11 mouse cellular contexts compared by ENCODE assay signal in the genomic region with DNA sequence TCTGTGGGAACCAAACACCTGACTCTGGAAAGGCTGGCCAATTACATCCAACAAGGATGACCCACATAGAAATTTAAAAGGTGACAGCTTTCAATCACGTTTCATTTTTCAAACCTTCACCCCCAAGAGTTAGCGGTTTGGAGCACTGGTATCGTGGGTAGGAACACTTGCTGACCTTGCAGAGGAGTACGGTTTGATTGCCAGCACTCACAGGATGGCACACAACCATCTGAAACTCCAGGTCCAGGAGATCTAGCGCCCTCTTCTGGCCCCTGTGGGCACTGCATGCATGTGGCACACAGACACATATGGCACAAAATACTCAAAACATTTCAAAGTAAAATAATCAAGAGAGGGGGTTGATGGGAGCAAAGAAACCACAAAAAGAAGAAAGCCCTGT. TPM values are rescaled to one million over a fixed set of nuclear protein-coding genes. Genes with fewer than 3 reads are reported as not detected.
A peak's percentile ranks its signal among the peaks of the same experiment; 100 is the strongest.
DNase-seq lines count a peak whose midpoint lies in the region; ATAC-seq and TF ChIP-seq lines count a peak whose summit lies in the region.
"Had no signal": no experiment of that assay in that cellular context is flagged by ENCODE, and none has a peak within 500 bp of the region (broad histone marks: within the 10 kb centered on the region; RNA-seq: fewer than 3 reads in every experiment).

No protein-coding gene starts in this region.

- TF ChIP-seq EP300 in heart, postnatal 0 days (IDR thresholded peaks at IDR 0.05; ENCODE audit: low read depth), result no peak

- H3K36me3 ChIP-seq in heart, postnatal 0 days (replicated peaks; ENCODE audit: control insufficient read depth, insufficient read depth, low read length), result no peaks in the 10 kb centered on the region
- H3K36me3 ChIP-seq in heart, embryonic 10.5 days, result no peaks in the 10 kb centered on the region
- no peaks in the 10 kb centered on the region for H3K36me3 ChIP-seq in thymus, adult 2 months (ENCODE audit: control insufficient read depth, insufficient read depth, low read length)
- peaks cover under 1% of the 10 kb centered on the region; the same call in 1 of the 2 replicates for H3K36me3 ChIP-seq in kidney, embryonic 15.5 days
- H3K36me3 ChIP-seq: forebrain, embryonic 10.5 days; lung, embryonic 15.5 days had no signal

- DNase-seq in heart, postnatal 0 days (ENCODE audit: low spot score), result no peak
- no peak for DNase-seq in heart, embryonic 10.5 days (ENCODE audit: low spot score)
- peak; percentile 38 for DNase-seq in thymus, adult 2 months
- no peak for DNase-seq in thymus, adult 18-20 months
- peak; percentile 20 for DNase-seq in lung, postnatal 14 days
- DNase-seq in MN1 (ENCODE audit: low spot score), result no peak

- no peak for ATAC-seq in heart, postnatal 0 days (ENCODE audit: insufficient read depth, low read depth)
- ATAC-seq in granulocyte monocyte progenitor cell, adult 5-6 weeks (replicated peaks; ENCODE audit: poor library complexity, severe bottlenecking), result no peak
- ATAC-seq in kidney, embryonic 15.5 days (replicated peaks; ENCODE audit: low FRiP score), result no peak
- ATAC-seq: inflammation-experienced regulatory T-cells, adult 6 months had no signal

- no peak overlapping the region for H3K9ac ChIP-seq in heart, postnatal 0 days (replicated peaks; ENCODE audit: low read depth, low read length)
- H3K9ac ChIP-seq in kidney, embryonic 15.5 days, result no peak overlapping the region
- H3K9ac ChIP-seq: lung, embryonic 15.5 days had no signal

- no peak for TF ChIP-seq POLR2A in thymus, adult 2 months (IDR thresholded peaks at IDR 0.05; ENCODE audit: control insufficient read depth, extremely low read depth, insufficient read depth, low read length, poor library complexity)

- H3K4me3 ChIP-seq in heart, postnatal 0 days (ENCODE audit: low read depth, low read length), result no peak overlapping the region
- H3K4me3 ChIP-seq in heart, embryonic 10.5 days, result no peak overlapping the region
- H3K4me3 ChIP-seq in thymus, adult 2 months (ENCODE audit: control insufficient read depth, insufficient read depth, low read length), result no peak overlapping the region
- H3K4me3 ChIP-seq in kidney, embryonic 15.5 days (replicated peaks), result no peak overlapping the region
- H3K4me3 ChIP-seq: forebrain, embryonic 10.5 days; lung, embryonic 15.5 days had no signal

- TF ChIP-seq CTCF in heart, postnatal 0 days (IDR thresholded peaks at IDR 0.05; ENCODE audit: low read depth), result peak; percentile 10; the same call in 1 of the 2 replicates
- peak; percentile 69; the same call in 1 of the 2 replicates for TF ChIP-seq CTCF in thymus, adult 2 months (IDR thresholded peaks at IDR 0.05; ENCODE audit: borderline replicate concordance, control insufficient read depth, extremely low read depth, insufficient read depth, low read length, poor library complexity)

- no peaks in the 10 kb centered on the region for H3K27me3 ChIP-seq in heart, postnatal 0 days (ENCODE audit: control insufficient read depth, insufficient read depth, low read length)
- no peaks in the 10 kb centered on the region for H3K27me3 ChIP-seq in heart, embryonic 10.5 days (ENCODE audit: insufficient read depth, poor library complexity, severe bottlenecking)
- H3K27me3 ChIP-seq in thymus, adult 2 months (ENCODE audit: control insufficient read depth, insufficient read depth, low read length), result no peaks in the 10 kb centered on the region
- no peaks in the 10 kb centered on the region for H3K27me3 ChIP-seq in kidney, embryonic 15.5 days
- H3K27me3 ChIP-seq: lung, embryonic 15.5 days had no signal

- H3K27ac ChIP-seq in heart, postnatal 0 days (ENCODE audit: low read depth), result no peak overlapping the region
- H3K27ac ChIP-seq in heart, embryonic 10.5 days, result no peak overlapping the region
- H3K27ac ChIP-seq in thymus, adult 2 months (ENCODE audit: control insufficient read depth, insufficient read depth, low read length), result no peak overlapping the region
- no peak overlapping the region for H3K27ac ChIP-seq in kidney, embryonic 15.5 days
- H3K27ac ChIP-seq: forebrain, embryonic 10.5 days; lung, embryonic 15.5 days had no signal

- no peak overlapping the region for H3K4me2 ChIP-seq in heart, postnatal 0 days (ENCODE audit: low read depth, low read length)
- no peak overlapping the region for H3K4me2 ChIP-seq in kidney, embryonic 15.5 days
- H3K4me2 ChIP-seq: lung, embryonic 15.5 days had no signal

- 57% methylated on average over 5 of the region's 5 CpGs for WGBS in heart, postnatal 0 days
- WGBS in heart, embryonic 10.5 days, result 49% methylated on average over 5 of the region's 5 CpGs
- WGBS in thymus, adult 2 months, result 76% methylated on average over 5 of the region's 5 CpGs
- 60% methylated on average over 5 of the region's 5 CpGs for WGBS in kidney, embryonic 15.5 days

- H3K9me3 ChIP-seq in heart, postnatal 0 days (replicated peaks; ENCODE audit: control insufficient read depth, low read length), result no peaks in the 10 kb centered on the region
- H3K9me3 ChIP-seq in heart, embryonic 10.5 days, result no peaks in the 10 kb centered on the region
- no peaks in the 10 kb centered on the region for H3K9me3 ChIP-seq in kidney, embryonic 15.5 days (replicated peaks)
- H3K9me3 ChIP-seq: forebrain, embryonic 10.5 days; lung, embryonic 15.5 days had no signal

- no peaks in the 10 kb centered on the region; the same call in 1 of the 2 replicates for H3K4me1 ChIP-seq in heart, postnatal 0 days (ENCODE audit: control insufficient read depth, insufficient read depth)
- peaks cover 6% of the 10 kb centered on the region; the same call in 1 of the 2 replicates for H3K4me1 ChIP-seq in heart, embryonic 10.5 days
- 0 out of 2 replicates have a peak, but pooled peaks cover 9% of the 10 kb centered on the region for H3K4me1 ChIP-seq in thymus, adult 2 months (replicated peaks; ENCODE audit: control insufficient read depth, insufficient read depth, low read length)
- peaks cover 13% of the 10 kb centered on the region; the same call in 1 of the 2 replicates for H3K4me1 ChIP-seq in kidney, embryonic 15.5 days
- H3K4me1 ChIP-seq: lung, embryonic 15.5 days had no signal

RNA-seq across cellular contexts. Expression of a gene that starts 3.8 kb away (rescaled TPM):
- total RNA-seq in heart, postnatal 0 days (2014; rRNA removed; ENCODE audit: low replicate concordance), result 4.5 and 5.1 TPM in 2 replicates
- 4.3 and 5.4 TPM in 2 replicates for polyA plus RNA-seq in heart, postnatal 0 days (2015; fragmentation: Nextera tagmentation; extraction: Ambion mirVana)
- 10.3 and 11.0 TPM in 2 replicates for polyA plus RNA-seq in heart, embryonic 10.5 days (2016; fragmentation: Nextera tagmentation; extraction: Ambion mirVana)
- 4.7 and 5.9 TPM in 2 replicates for polyA plus RNA-seq in thymus, adult 2 months (2012; rRNA removed)
- 14.3 and 19.1 TPM in 2 replicates for total RNA-seq in granulocyte monocyte progenitor cell, adult 5-6 weeks (2014; fragmentation: Nextera tagmentation)
- total RNA-seq in granulocyte monocyte progenitor cell, adult 5-6 weeks (2017), result 8.4 and 8.7 TPM in 2 replicates
- polyA plus RNA-seq in kidney, embryonic 15.5 days (2015; fragmentation: Nextera tagmentation; extraction: Ambion mirVana), result 18.0 and 18.3 TPM in 2 replicates

RNA-seq across cellular contexts. Expression of a gene that starts 10.4 kb away (rescaled TPM):
- 0.08 and 1.3 TPM in 2 replicates for total RNA-seq in heart, postnatal 0 days (2014; rRNA removed; ENCODE audit: low replicate concordance)
- 0.79 and 1.3 TPM in 2 replicates for polyA plus RNA-seq in heart, postnatal 0 days (2015; fragmentation: Nextera tagmentation; extraction: Ambion mirVana)
- 0.98 and 1.00 TPM in 2 replicates for polyA plus RNA-seq in heart, embryonic 10.5 days (2016; fragmentation: Nextera tagmentation; extraction: Ambion mirVana)
- 14.3 and 18.2 TPM in 2 replicates for polyA plus RNA-seq in thymus, adult 2 months (2012; rRNA removed)
- total RNA-seq in granulocyte monocyte progenitor cell, adult 5-6 weeks (2014; fragmentation: Nextera tagmentation), result 12.2 and 21.1 TPM in 2 replicates
- 2.5 and 2.9 TPM in 2 replicates for total RNA-seq in granulocyte monocyte progenitor cell, adult 5-6 weeks (2017)
- polyA plus RNA-seq in kidney, embryonic 15.5 days (2015; fragmentation: Nextera tagmentation; extraction: Ambion mirVana), result 1.9 and 2.2 TPM in 2 replicates

RNA-seq across cellular contexts. Expression of a gene that starts 16.2 kb away (rescaled TPM):
- 20.6 and 31.1 TPM in 2 replicates for total RNA-seq in heart, postnatal 0 days (2014; rRNA removed; ENCODE audit: low replicate concordance)
- 2.9 and 3.3 TPM in 2 replicates for polyA plus RNA-seq in heart, postnatal 0 days (2015; fragmentation: Nextera tagmentation; extraction: Ambion mirVana)
- polyA plus RNA-seq in heart, embryonic 10.5 days (2016; fragmentation: Nextera tagmentation; extraction: Ambion mirVana), result 2.8 and 3.0 TPM in 2 replicates
- polyA plus RNA-seq in thymus, adult 2 months (2012; rRNA removed), result 21.4 and 23.5 TPM in 2 replicates
- 9.4 and 13.5 TPM in 2 replicates for total RNA-seq in granulocyte monocyte progenitor cell, adult 5-6 weeks (2014; fragmentation: Nextera tagmentation)
- total RNA-seq in granulocyte monocyte progenitor cell, adult 5-6 weeks (2017), result 9.9 and 10.9 TPM in 2 replicates
- 4.0 and 4.7 TPM in 2 replicates for polyA plus RNA-seq in kidney, embryonic 15.5 days (2015; fragmentation: Nextera tagmentation; extraction: Ambion mirVana)

RNA-seq across cellular contexts. Expression of a gene that starts 16.3 kb away (rescaled TPM):
- total RNA-seq in heart, postnatal 0 days (2014; rRNA removed; ENCODE audit: low replicate concordance), result not detected in 2 replicates
- polyA plus RNA-seq in heart, postnatal 0 days (2015; fragmentation: Nextera tagmentation; extraction: Ambion mirVana), result 0.18 TPM in 1 of 2 replicates, not detected in the other
- polyA plus RNA-seq in heart, embryonic 10.5 days (2016; fragmentation: Nextera tagmentation; extraction: Ambion mirVana), result not detected in 2 replicates
- polyA plus RNA-seq in thymus, adult 2 months (2012; rRNA removed), result 0.28 and 1.9 TPM in 2 replicates
- not detected in 2 replicates for total RNA-seq in granulocyte monocyte progenitor cell, adult 5-6 weeks (2014; fragmentation: Nextera tagmentation)
- total RNA-seq in granulocyte monocyte progenitor cell, adult 5-6 weeks (2017), result not detected in 2 replicates
- polyA plus RNA-seq in kidney, embryonic 15.5 days (2015; fragmentation: Nextera tagmentation; extraction: Ambion mirVana), result 0.14 and 0.75 TPM in 2 replicates
- polyA plus RNA-seq: forebrain, embryonic 10.5 days; lung, embryonic 15.5 days had no signal

RNA-seq across cellular contexts. Expression of a gene that starts 25.4 kb away (rescaled TPM):
- total RNA-seq in heart, postnatal 0 days (2014; rRNA removed; ENCODE audit: low replicate concordance), result 27.6 and 44.5 TPM in 2 replicates
- 35.0 and 36.2 TPM in 2 replicates for polyA plus RNA-seq in heart, postnatal 0 days (2015; fragmentation: Nextera tagmentation; extraction: Ambion mirVana)
- polyA plus RNA-seq in heart, embryonic 10.5 days (2016; fragmentation: Nextera tagmentation; extraction: Ambion mirVana), result 89.8 and 162 TPM in 2 replicates
- polyA plus RNA-seq in thymus, adult 2 months (2012; rRNA removed), result 190 and 219 TPM in 2 replicates
- total RNA-seq in granulocyte monocyte progenitor cell, adult 5-6 weeks (2014; fragmentation: Nextera tagmentation), result 181 and 215 TPM in 2 replicates
- total RNA-seq in granulocyte monocyte progenitor cell, adult 5-6 weeks (2017), result 286 and 319 TPM in 2 replicates
- 144 and 157 TPM in 2 replicates for polyA plus RNA-seq in kidney, embryonic 15.5 days (2015; fragmentation: Nextera tagmentation; extraction: Ambion mirVana)

Comparison
In these comparisons a context has a peak if more than half of its experiments do, and no peak if none do; other contexts are left out.
1. DNase-seq: peak in thymus, adult 2 months (single experiment) and lung, postnatal 14 days (single experiment); none in heart, postnatal 0 days (single experiment), heart, embryonic 10.5 days (single experiment), thymus, adult 18-20 months (0 of 2) and MN1 (single experiment).